Mouse (Mus musculus) ZHBTc4 (cell line): Measurements from ENCODE around the gene Epn2.
A peak's percentile ranks its signal among the peaks of the same experiment; 100 is the strongest.

Source experiments
- DNase-seq: peaks from one replicate; pipeline ENCODE4 v3.0.0-alpha.2; 2011; ENCODE audit warnings: low read depth, low spot score

Epn2 gene

DNA sequence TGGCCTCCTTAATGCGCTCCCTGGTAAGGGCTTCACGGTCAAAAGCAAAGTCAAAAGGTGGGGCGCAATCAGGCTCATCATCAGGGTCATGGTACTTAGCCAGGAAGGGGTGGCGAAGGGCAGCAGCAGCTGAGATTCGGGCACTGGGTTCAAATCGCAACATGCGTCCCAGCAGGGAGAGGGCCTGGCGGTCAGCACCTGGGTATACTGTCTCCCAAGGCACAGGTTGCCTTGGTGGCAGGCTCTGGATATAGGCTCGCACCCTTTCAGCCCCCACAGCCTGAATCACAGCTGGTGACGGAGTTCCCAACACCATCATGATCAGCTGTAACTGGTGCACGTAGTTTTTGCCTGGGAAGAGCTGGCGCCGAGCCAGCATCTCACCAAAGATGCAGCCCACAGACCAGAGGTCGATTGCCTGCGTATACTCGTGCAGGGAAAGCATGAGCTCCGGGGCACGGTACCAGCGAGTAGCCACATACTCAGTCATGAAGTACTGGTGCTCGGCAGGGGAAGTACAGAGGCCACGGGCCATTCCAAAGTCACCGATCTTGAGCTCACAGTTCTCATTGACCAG is 88.5 kb downstream of the Epn2 start:
- no peak for DNase-seq

- no peak for DNase-seq
These were observed 89.6 kb downstream of the Epn2 start for GRCm38 (mm10) chr11:61489874-61490273.

DNA sequence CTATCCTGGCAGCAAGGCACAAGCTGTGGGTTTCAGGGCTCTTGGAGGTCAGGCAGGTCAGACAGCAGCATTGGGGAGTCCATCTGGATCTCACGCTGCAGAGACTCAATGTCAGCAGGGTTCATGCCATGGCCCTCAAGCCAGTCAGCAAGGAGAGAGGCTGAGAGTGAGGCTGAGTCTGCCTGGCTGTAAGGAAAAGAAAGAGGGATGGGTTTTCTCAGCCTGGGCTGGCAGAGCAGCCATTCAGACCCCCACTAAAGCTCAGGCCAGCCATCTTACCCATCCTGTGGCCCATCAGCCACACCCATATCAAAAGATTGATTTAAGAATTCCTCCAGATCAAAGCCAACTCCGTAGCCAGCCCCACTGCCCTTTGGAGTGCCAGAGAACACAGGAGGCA is 90.4 kb downstream of the Epn2 start:
- no peak for DNase-seq

DNA sequence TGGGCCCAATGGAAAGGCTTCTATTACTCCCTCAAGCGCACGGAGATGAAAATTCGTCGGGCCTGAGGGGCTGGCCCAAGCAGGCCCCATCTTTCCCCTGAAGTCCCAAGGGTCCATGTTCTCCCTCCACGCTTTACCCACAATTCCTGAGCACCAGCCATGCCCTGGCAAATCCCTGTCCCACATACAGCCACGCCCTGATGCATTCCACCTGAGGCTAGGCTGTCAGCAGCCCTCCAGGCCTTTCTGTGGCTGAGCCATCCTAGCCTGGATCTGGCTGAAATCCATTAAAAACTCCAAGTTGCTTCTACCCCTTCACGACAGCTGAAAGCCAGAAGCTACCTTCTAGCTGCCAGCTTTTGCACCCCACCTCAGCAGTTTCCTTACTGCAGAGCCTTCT is 91.6 kb downstream of the Epn2 start:
- DNase-seq: peak; percentile 40

DNA sequence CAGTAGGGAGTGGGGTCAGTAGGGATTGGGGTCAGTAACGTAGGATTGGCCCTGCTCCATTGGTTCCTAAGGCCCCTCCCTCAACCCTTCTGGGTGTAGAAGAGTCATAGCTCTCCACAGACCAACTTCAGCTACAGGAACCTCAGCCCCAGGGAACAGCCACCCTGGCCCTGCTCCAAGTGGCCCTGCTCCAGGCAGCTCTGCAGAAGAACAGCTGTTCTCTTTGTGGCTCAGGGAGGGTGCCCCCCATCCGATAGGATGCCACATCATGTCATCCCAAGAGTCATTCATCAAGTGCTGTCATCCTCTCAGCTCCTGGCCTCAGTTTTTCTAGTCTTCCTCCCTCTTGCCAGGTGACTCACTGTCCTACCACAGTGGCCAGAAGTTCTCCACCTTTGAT is 92.1 kb downstream of the Epn2 start:
- no peak for DNase-seq

DNA sequence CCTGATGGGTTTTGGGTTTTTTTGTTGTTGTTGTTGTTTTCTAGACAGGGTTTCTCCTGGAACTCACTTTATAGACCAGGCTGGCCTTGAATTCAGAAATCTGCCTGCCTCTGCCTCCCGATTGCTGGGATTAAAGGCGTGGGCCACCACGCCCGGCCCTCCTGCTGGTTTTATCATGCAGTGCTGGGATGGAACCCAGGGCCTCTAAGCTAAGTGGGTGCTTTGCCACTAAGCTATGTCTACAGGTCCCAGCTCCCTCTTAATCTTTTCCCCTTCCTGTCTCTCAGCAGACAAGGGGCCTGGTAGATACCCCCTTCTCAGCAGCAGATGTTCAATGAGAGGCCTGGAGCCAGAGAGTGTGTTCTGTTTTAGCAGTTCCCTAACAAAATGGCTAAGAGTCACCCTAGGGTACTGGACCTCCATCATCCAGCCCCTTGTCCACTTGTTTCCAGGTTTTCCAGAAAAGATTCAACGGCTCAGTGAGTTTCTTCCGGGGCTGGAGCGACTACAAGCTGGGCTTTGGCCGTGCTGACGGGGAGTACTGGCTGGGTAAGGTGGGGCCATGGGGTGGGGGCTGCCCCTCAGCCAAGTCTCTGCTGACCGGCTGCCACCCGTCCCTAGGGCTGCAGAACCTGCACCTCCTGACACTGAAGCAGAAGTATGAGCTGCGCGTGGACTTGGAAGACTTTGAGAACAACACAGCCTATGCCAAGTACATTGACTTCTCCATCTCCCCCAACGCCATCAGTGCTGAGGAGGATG is 92.8 kb downstream of the Epn2 start:
- DNase-seq: no peak

GRCm38 (mm10) chr11:61485541-61486457 is 93.7 kb downstream of the Epn2 start:
- no peak for DNase-seq

GRCm38 (mm10) chr11:61484613-61485540 is 94.6 kb downstream of the Epn2 start, which contains the start of gene Mfap4:
Mfap4 (plus strand) TSS chr11:61485431.
- DNase-seq: no peak

DNA sequence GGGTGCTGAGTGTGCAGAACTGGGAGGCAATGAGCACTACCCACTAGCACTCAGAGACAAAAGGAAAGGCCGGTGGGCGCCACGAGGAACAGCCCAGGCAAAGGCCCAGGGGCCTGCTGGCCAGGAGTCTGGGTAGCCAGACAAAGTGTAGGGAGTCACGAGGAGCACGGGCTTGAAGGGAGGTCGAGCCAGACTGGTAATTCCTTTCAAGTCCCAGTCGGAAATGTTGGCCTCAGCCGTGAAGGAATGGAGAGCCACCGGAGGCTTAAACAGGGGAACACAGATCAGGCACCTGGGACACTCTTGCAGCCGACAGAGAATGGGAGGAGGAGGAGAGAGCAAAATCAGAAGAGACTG is 95.3 kb downstream of the Epn2 start:
- DNase-seq: no peak

DNA sequence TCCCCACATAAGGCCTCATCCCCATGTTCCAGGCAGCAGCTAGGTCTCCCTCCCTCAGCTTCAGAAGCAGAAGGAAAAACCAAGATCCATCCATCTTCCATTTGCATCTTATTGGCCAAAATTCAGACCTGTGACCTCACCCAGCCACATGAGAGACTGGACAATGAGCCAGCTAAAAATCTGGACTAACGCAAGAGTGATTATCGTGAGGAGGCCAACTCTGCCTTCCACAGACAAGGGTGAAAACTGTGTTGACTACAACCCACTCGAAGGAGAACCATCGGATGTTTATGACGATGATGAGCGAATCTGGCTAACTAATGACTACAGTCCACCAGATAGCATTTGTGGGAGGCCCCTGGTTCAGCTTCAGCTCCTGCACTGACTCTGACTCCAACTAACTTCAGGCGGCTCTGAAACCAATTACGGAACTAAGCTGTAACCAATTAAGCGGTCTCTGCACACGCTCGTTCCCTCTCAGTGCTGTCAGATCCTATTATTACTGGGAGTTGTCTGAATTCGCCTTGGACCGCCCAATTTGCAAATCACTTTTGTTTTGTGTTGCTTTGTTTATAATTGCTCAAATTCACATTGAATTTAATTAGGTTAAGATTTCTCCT is 96.2 kb downstream of the Epn2 start:
- DNase-seq: no peak

GRCm38 (mm10) chr11:61481239-61482090 is 98.0 kb downstream of the Epn2 start:
- no peak for DNase-seq

- no peak for DNase-seq
These were observed 100.7 kb downstream of the Epn2 start for GRCm38 (mm10) chr11:61478788-61479187.

- no peak for DNase-seq
These were observed 101.7 kb downstream of the Epn2 start for GRCm38 (mm10) chr11:61477566-61478508.

- no peak for DNase-seq
These were observed 102.6 kb downstream of the Epn2 start for GRCm38 (mm10) chr11:61476786-61477382.

- DNase-seq: no peak
These were observed 105.9 kb downstream of the Epn2 start for GRCm38 (mm10) chr11:61473630-61474029.

DNA sequence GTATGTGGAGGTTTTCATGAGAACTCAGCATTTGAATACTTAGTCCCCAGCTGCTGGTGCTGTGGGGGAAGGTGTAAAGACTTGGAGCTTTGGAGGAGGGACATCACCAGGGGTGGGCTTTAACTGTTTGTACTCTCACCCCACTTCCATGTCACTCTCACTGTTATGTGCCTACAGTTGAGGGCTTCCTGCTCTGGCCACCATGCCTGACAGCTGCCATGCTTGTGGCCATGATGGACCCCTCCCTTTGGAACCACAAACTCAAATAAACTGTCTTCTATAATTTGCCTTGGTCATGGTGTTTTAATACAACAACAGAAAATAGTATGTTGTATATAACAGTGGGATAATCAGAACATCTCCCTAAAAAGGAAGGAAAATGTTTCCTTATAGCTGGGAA is 108.6 kb downstream of the Epn2 start:
- no peak for DNase-seq

GRCm38 (mm10) chr11:61469317-61469917 is 110.1 kb downstream of the Epn2 start:
- no peak for DNase-seq

DNA sequence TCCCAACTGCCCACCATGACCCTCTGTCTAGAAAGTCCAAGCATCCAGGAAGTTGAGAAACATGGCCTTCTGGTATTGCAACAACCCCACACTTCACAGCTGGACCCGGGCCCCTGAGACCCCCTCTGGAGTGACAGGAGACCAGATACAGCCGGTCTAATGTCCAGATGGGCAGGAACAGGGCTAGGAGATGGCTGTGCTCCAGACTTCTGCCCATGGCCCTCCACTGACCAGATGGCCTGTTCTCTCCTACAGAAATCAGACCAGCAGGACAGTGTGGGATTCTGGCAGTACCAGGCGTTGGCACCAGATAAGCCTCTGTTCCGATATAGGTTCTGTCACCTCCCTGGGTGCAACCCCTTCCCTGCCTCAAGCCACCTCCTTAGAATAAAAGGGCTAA is 111.0 kb downstream of the Epn2 start:
- no peak for DNase-seq
